Mouse (Mus musculus) thymus, adult 2 months (tissue): ENCODE measurements around the gene Kcnt2.

Experiments
- CTCF ChIP-seq: fragments of 200-500 bp; IDR thresholded peaks from 2 replicates; pipeline ENCODE4 v1.5.1; 2012; ENCODE audit warnings: mild to moderate bottlenecking, control low read depth, low read length, moderate library complexity, borderline replicate concordance; ENCODE audit not compliant: control insufficient read depth, poor library complexity, insufficient read depth; ENCODE audit errors: extremely low read depth
- POLR2A ChIP-seq: fragments of 200-500 bp; IDR thresholded peaks from 2 replicates; pipeline ENCODE4 v1.6.1; 2012; ENCODE audit warnings: mild to moderate bottlenecking, low read length, control low read depth, moderate library complexity; ENCODE audit not compliant: control insufficient read depth, poor library complexity, insufficient read depth; ENCODE audit errors: extremely low read depth

DNA sequence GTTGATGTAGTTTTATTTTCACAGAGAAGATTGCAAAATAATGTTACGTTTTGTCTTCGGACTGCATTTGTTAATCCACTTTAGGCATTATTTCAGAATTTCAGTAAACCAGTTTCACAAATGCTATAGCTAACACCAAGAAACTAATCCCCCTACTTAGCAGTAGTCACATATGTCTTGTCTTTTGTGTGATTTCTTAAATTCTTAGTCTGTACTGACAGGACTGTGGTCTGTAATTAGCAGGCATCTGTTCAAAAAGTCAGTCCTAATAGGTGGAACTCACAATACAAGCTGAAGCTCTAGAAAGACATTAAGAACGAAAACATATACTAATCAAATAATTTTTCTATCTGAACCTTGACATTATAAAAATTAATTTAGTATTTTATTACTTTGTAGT lies 332.6 kb downstream of the Kcnt2 start:
- TF ChIP-seq POLR2A (no peak), CTCF (no peak)
